Mouse (Mus musculus) embryonic facial prominence, embryonic 14.5 days (tissue): Measurements from ENCODE around the gene Apof. TPM values are rescaled to one million over a fixed set of nuclear protein-coding genes. Genes with fewer than 3 reads are reported as not detected.

ENCODE experiments used
- ATAC-seq: fragments of 200-750 bp; cut with Nextera tagmentation; 2 replicates; pipeline ENCODE4 v1.8.0; 2017; ENCODE audit warnings: low read depth, moderate number of reproducible peaks, moderate TSS enrichment
- DNase-seq: peaks from one replicate; pipeline ENCODE4 v3.0.0-alpha.2; 2015; ENCODE audit warnings: low spot score
- H3K27ac ChIP-seq: fragments of 300-500 bp; sonication (generic); replicated peaks from 2 replicates; pipeline ENCODE4 v1.5.1; 2014; ENCODE audit warnings: low read depth, mild to moderate bottlenecking, low read length, moderate library complexity
- H3K27me3 ChIP-seq: fragments of 300-500 bp; sonication (generic); replicated peaks from 2 replicates; pipeline ENCODE4 v1.6.1; 2014; ENCODE audit warnings: low read length; ENCODE audit not compliant: control insufficient read depth, insufficient read depth
- H3K36me3 ChIP-seq: fragments of 300-500 bp; sonication (generic); 2 replicates; pipeline ENCODE4 v1.6.1; 2014; ENCODE audit warnings: low read length, mixed read lengths; ENCODE audit not compliant: control insufficient read depth, insufficient read depth
- H3K4me1 ChIP-seq: fragments of 300-500 bp; sonication (generic); 2 replicates; pipeline ENCODE4 v1.6.1; 2014; ENCODE audit warnings: antibody characterized with exemption, low read length; ENCODE audit not compliant: control insufficient read depth, insufficient read depth
- H3K4me2 ChIP-seq: fragments of 300-500 bp; sonication (generic); 2 replicates; pipeline ENCODE4 v1.6.1; 2014; ENCODE audit warnings: low read depth, mild to moderate bottlenecking, low read length, moderate library complexity, mixed read lengths
- H3K4me3 ChIP-seq: fragments of 300-500 bp; sonication (generic); 2 replicates; pipeline ENCODE4 v1.5.1; 2014; ENCODE audit warnings: low read depth, mild to moderate bottlenecking, low read length
- H3K9ac ChIP-seq: fragments of 300-500 bp; sonication (generic); 2 replicates; pipeline ENCODE4 v1.6.1; 2014; ENCODE audit warnings: low read depth, mild to moderate bottlenecking, low read length, moderate library complexity, mixed read lengths
- H3K9me3 ChIP-seq: fragments of 300-500 bp; sonication (generic); 2 replicates; pipeline ENCODE4 v1.6.1; 2016; ENCODE audit warnings: low read length; ENCODE audit not compliant: control insufficient read depth
- WGBS: fragments of 180-500 bp; shearing (Covaris S2); extraction: QIAGEN DNeasy Blood & Tissue Kit; methylation state at CpG from one replicate; pipeline ENCODE4 v1.1.7; 2014; 5-methylcytosine and 5-hydroxymethylcytosine counted together
- polyA plus RNA-seq: library from polyadenylated mRNA; unstranded; fragments of >200 nt; fragmentation: Nextera tagmentation; extraction: Ambion mirVana; gene quantifications from 2 replicates; pipeline ENCODE4 v1.2.1, GENCODE M21; 2014

Gene Apof
- polyA plus RNA-seq, 1 experiment from 2014 or later = not detected

DNA sequence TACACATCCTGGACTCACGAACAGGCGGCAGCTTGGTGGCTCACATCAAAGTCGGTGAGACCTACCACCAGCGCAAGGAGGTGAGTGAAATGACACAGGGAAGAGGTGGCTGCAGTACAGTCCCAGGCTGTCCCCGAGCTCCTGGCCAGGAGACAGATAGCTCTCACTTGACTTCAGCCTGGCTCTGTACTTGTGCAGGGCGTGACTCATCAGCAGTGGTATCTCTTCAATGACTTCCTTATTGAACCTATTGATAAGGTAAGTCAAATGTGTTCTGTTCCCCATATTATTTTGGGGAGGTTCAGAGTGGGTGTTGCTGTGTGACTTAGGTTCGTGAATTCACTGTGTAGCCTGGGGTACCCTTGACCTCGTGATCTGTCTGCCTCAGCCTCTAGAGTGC is 47.1 kb downstream of the Apof start:
- Histone ChIP-seq H3K4me1 (no peaks in the 10 kb centered on the region), H3K27me3 (no peaks in the 10 kb centered on the region), H3K4me3 (no peak overlapping the region), H3K9ac (no peak overlapping the region), H3K9me3 (no peaks in the 10 kb centered on the region), H3K4me2 (no peak overlapping the region), H3K36me3 (peaks cover 88% of the 10 kb centered on the region), H3K27ac (no peak overlapping the region)
- no peak for ATAC-seq
- 96% methylated on average over 8 of the region's 8 CpGs for WGBS
- no peak for DNase-seq

Other genes with a start within 250 kb of the Apof start
- gene Naca, start 233.1 kb upstream of the Apof start, polyA plus RNA-seq = 847 and 859 TPM in 2 replicates
- gene Ptges3, start 209.7 kb upstream of the Apof start, polyA plus RNA-seq = 450 and 475 TPM in 2 replicates
- 2,069 and 2,210 TPM in 2 replicates for gene Atp5b, start 185.4 kb upstream of the Apof start, polyA plus RNA-seq
- 15.7 and 18.8 TPM in 2 replicates for gene Baz2a, start 177.1 kb upstream of the Apof start, polyA plus RNA-seq
- 31.3 and 32.4 TPM in 2 replicates for gene Rbms2, start 88.4 kb upstream of the Apof start, polyA plus RNA-seq
- gene Gls2, start 74.2 kb upstream of the Apof start, polyA plus RNA-seq = 1.1 and 2.6 TPM in 2 replicates
- 30.8 and 35.8 TPM in 2 replicates for gene Spryd4, start 56.9 kb upstream of the Apof start, polyA plus RNA-seq
- gene Mip, start 42.8 kb upstream of the Apof start, polyA plus RNA-seq = 0.15 and 0.35 TPM in 2 replicates
- 35.4 and 53.3 TPM in 2 replicates for gene Timeless, start 36.6 kb upstream of the Apof start, polyA plus RNA-seq
- 0.24 and 0.30 TPM in 2 replicates for gene Apon, start 14.6 kb upstream of the Apof start, polyA plus RNA-seq
- 13.4 and 13.5 TPM in 2 replicates for gene Stat2, start 1.9 kb downstream of the Apof start, polyA plus RNA-seq
- 0.20 and 0.29 TPM in 2 replicates for gene Il23a, start 30.1 kb downstream of the Apof start, polyA plus RNA-seq
- gene Pan2, start 34.7 kb downstream of the Apof start, polyA plus RNA-seq = 23.6 and 23.8 TPM in 2 replicates
- gene Cnpy2, start 53.8 kb downstream of the Apof start, polyA plus RNA-seq = 350 and 364 TPM in 2 replicates
- gene Cs, start 69.1 kb downstream of the Apof start, polyA plus RNA-seq = 199 and 201 TPM in 2 replicates
- gene Coq10a, start 100.3 kb downstream of the Apof start, polyA plus RNA-seq = 15.6 and 16.8 TPM in 2 replicates
- gene Ankrd52, start 108.4 kb downstream of the Apof start, polyA plus RNA-seq = 11.9 and 12.7 TPM in 2 replicates
- gene Slc39a5, start 132.6 kb downstream of the Apof start, polyA plus RNA-seq = 0.11 and 0.13 TPM in 2 replicates
- 61.9 and 63.3 TPM in 2 replicates for gene Nabp2, start 142.8 kb downstream of the Apof start, polyA plus RNA-seq
- gene Rnf41, start 143.0 kb downstream of the Apof start, polyA plus RNA-seq = 35.2 and 36.1 TPM in 2 replicates
- gene Smarcc2, start 190.6 kb downstream of the Apof start, polyA plus RNA-seq = 84.1 and 91.4 TPM in 2 replicates
- 1,095 and 1,174 TPM in 2 replicates for gene Myl6, start 225.5 kb downstream of the Apof start, polyA plus RNA-seq
- 5.6 and 6.8 TPM in 2 replicates for gene Myl6b, start 230.0 kb downstream of the Apof start, polyA plus RNA-seq